Mouse (Mus musculus) liver, embryonic 15.5 days (tissue): Measurements from ENCODE around the gene Olfr535. TPM values are rescaled to one million over a fixed set of nuclear protein-coding genes. Genes with fewer than 3 reads are reported as not detected.
"Not testable (repeated sequence)": the region's sequence is repeated elsewhere in the genome, so short reads cannot be mapped to it uniquely, and the experiment has no call there.

Experiments
- ATAC-seq: fragments of 200-750 bp; cut with Nextera tagmentation; 2 replicates; pipeline ENCODE4 v1.8.0; 2017; ENCODE audit warnings: moderate number of reproducible peaks, mild to moderate bottlenecking, moderate library complexity; ENCODE audit not compliant: insufficient read depth
- H3K27ac ChIP-seq: fragments of 300-500 bp; sonication (generic); replicated peaks from 2 replicates; pipeline ENCODE4 v1.5.1; 2015; ENCODE audit warnings: mild to moderate bottlenecking, inconsistent platforms
- H3K27me3 ChIP-seq: fragments of 300-500 bp; sonication (generic); 2 replicates; pipeline ENCODE4 v1.6.1; 2015; ENCODE audit warnings: mild to moderate bottlenecking, inconsistent platforms
- H3K36me3 ChIP-seq: fragments of 300-500 bp; sonication (generic); replicated peaks from 2 replicates; pipeline ENCODE4 v1.6.1; 2015; ENCODE audit warnings: moderate library complexity, mild to moderate bottlenecking, inconsistent platforms
- H3K4me1 ChIP-seq: fragments of 300-500 bp; sonication (generic); replicated peaks from 2 replicates; pipeline ENCODE4 v1.6.1; 2015; ENCODE audit warnings: inconsistent platforms
- H3K4me2 ChIP-seq: fragments of 300-500 bp; sonication (generic); 2 replicates; pipeline ENCODE4 v1.6.1; 2015; ENCODE audit warnings: moderate library complexity, mild to moderate bottlenecking, inconsistent platforms
- H3K4me3 ChIP-seq: fragments of 300-500 bp; sonication (generic); replicated peaks from 2 replicates; pipeline ENCODE4 v1.5.1; 2015; ENCODE audit warnings: mild to moderate bottlenecking, inconsistent platforms
- H3K9ac ChIP-seq: fragments of 300-500 bp; sonication (generic); 2 replicates; pipeline ENCODE4 v1.6.1; 2015; ENCODE audit warnings: moderate library complexity, mild to moderate bottlenecking, inconsistent platforms
- H3K9me3 ChIP-seq: fragments of 300-500 bp; sonication (generic); replicated peaks from 2 replicates; pipeline ENCODE4 v1.6.1; 2016; ENCODE audit warnings: inconsistent platforms
- WGBS: fragments of 180-500 bp; shearing (Covaris S2); methylation state at CpG from one replicate; pipeline ENCODE4 v1.1.7; 2015; ENCODE audit warnings: mixed read lengths; ENCODE audit not compliant: insufficient replicate concordance; 5-methylcytosine and 5-hydroxymethylcytosine counted together
- polyA plus RNA-seq: library from polyadenylated mRNA; unstranded; fragments of >200 nt; fragmentation: Nextera tagmentation; extraction: Ambion mirVana; gene quantifications from 2 replicates; pipeline ENCODE4 v1.2.1, GENCODE M21; 2015

Olfr535 gene
- polyA plus RNA-seq: not detected in 2 replicates

DNA sequence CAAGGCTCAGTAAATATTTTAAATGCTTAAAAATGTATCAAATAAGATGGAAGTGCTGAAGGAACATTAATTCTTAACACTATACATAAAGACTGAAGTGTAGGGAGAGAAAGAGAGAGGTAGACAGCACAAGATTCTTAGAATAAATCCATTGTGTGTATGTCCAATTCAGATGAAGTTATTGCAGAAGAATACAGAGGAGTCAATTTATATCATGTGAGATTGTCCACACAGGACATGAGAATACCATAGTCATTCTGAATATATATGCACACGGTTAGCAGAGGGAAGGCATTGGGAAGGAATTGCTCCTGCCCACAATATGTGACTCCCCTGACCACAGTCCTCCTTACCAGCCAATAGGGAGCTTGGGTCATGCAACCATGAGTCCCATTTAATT, at the start of gene Olfr535:
TSS of gene Olfr535 (plus strand) at position 301 of the 400 bp plus-strand sequence.
- H3K4me3 ChIP-seq: no peak within 1 kb of the TSS
- no peaks in the 10 kb centered on the region for H3K27me3 ChIP-seq
- H3K4me1 ChIP-seq: no peaks in the 10 kb centered on the region
- no peak for ATAC-seq
- WGBS: 62% methylated on average over 1 of the region's 1 CpGs
- no peak within 1 kb of the TSS for H3K4me2 ChIP-seq
- no peaks in the 10 kb centered on the region for H3K9me3 ChIP-seq
- H3K9ac ChIP-seq: no peak within 1 kb of the TSS
- H3K36me3 ChIP-seq: no peaks in the 10 kb centered on the region
- no peak within 1 kb of the TSS for H3K27ac ChIP-seq

DNA sequence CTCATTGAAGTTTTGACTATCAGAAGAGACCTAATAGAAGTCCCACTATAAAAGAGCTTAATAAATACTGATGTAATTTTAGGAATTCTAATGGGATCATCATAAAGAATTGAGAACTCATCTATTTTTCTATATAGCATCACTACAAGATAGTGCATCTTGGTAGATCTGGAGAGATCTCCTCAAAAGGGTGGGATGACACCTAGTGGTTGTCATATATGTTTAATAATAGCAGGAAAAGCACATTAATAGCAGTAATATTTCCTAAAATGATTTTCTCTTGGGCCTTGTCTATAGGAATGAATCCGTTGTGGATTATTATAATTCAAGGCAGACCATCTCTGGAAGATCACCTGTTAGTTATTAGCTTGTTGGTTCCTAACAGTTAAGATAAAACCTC, 40.9 kb upstream of the Olfr535 start:
- 56% methylated on average over 1 of the region's 1 CpGs for WGBS
- H3K9me3 ChIP-seq: no peaks in the 10 kb centered on the region

DNA sequence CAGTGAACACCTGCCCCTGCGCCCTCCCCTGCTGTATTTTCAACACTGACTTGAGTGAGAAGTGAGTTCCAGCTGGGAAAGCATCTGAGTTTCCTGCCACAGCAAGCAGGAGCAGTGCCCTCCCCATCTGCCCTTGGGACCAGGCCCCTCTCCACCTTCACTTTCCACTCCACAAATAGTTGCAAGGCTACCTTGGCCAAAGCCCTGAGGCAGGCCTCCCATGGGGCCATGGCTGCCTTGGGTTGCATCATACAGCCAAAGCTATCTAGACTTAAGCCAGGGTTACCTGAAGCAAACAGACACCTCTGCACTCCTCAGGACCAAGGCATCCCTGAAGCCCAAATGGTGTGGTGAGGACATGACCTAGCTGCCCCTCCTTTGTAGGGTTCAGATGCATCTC, 20.9 kb upstream of the Olfr535 start, which contains the start of gene Olfr533:
TSS of gene Olfr533 (plus strand) at position 301 of the 400 bp plus-strand sequence.
- H3K4me2 ChIP-seq, H3K27me3 ChIP-seq, H3K4me1 ChIP-seq, ATAC-seq, H3K4me3 ChIP-seq, H3K36me3 ChIP-seq, H3K27ac ChIP-seq, H3K9me3 ChIP-seq, H3K9ac ChIP-seq: not testable (repeated sequence)
- WGBS: 40% methylated on average over 1 of the region's 1 CpGs

More for the DNA sequence above, 40.9 kb upstream of the Olfr535 start:
- Histone ChIP-seq H3K4me1 (no peaks in the 10 kb centered on the region), H3K27me3 (no peaks in the 10 kb centered on the region), H3K36me3 (no peaks in the 10 kb centered on the region), H3K4me2 (no peak overlapping the region), H3K4me3 (no peak overlapping the region), H3K9ac (no peak overlapping the region), H3K27ac (no peak overlapping the region)
- no peak for ATAC-seq

DNA sequence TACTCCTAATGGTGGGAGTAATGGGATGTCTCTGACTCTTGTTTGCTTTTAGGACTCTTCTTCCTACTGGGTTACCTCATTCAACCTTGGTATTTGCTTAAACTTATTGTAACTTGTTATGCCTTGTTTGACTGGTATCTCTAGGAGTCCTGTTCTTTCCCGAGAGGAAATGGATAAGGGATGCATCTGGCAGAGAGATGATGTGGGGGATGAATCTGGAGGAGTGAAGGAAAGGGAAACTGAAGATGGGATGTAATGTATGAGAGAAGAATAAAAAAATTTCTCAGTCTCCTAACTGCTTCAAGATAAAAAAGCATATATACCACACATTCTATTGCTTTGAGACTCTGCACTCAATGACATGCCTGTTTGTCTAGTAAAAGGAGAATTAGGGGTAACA, 6.1 kb upstream of the Olfr535 start:
- Histone ChIP-seq H3K4me3 (no peak overlapping the region), H3K9ac (no peak overlapping the region), H3K36me3 (no peaks in the 10 kb centered on the region), H3K4me2 (no peak overlapping the region), H3K9me3 (no peaks in the 10 kb centered on the region), H3K27ac (no peak overlapping the region), H3K4me1 (no peaks in the 10 kb centered on the region), H3K27me3 (no peaks in the 10 kb centered on the region)
- WGBS: 42% methylated on average over 1 of the region's 1 CpGs
- ATAC-seq: no peak

DNA sequence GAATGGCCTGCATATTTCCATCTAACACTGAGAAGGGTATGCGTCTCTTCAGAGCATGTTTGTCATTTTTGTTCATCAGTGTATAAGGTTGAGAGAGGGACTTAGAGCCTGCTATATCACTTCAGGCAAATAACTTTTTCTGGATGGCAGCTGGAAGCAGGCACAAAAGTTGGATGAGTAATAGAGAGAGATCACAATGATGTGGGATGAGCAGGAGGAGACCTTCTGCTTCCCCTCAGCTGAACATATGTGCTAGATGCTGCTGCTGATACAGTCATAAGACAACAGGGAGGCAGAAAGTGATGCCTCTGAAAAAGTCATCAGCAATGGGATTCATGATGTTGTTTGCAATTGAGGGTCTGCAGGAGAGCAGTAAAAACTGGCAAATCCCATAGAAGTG, 5.3 kb upstream of the Olfr535 start:
- no peaks in the 10 kb centered on the region for H3K36me3 ChIP-seq
- ATAC-seq: no peak
- no peaks in the 10 kb centered on the region for H3K27me3 ChIP-seq
- H3K9me3 ChIP-seq: no peaks in the 10 kb centered on the region
- H3K27ac ChIP-seq: no peak overlapping the region
- no peaks in the 10 kb centered on the region for H3K4me1 ChIP-seq
- no peak overlapping the region for H3K4me2 ChIP-seq
- no peak overlapping the region for H3K4me3 ChIP-seq
- no peak overlapping the region for H3K9ac ChIP-seq
- WGBS: 76% methylated on average over 1 of the region's 1 CpGs

DNA sequence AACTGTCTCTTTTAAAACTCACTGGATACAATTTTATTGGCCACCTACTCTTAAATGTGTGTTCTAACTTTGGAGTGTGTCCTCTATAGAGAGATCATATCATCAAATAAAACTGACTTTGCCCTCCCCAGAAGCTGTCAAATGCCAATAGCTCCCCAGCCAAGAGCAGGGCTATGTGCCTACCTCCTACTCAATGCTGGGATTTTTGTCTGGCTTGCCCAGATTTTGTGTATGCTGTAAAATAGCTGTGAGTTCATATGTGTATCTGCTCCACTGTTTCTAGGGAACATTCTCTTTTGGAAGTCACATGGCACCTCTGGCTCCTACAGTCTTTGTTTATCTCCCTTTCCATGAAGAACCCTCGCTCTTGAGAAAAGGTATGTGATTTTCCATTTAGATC, 5.0 kb downstream of the Olfr535 start:
- Histone ChIP-seq H3K4me1 (no peaks in the 10 kb centered on the region), H3K9me3 (no peaks in the 10 kb centered on the region), H3K27ac (no peak overlapping the region), H3K27me3 (no peaks in the 10 kb centered on the region), H3K36me3 (no peaks in the 10 kb centered on the region), H3K9ac (no peak overlapping the region), H3K4me3 (no peak overlapping the region), H3K4me2 (no peak overlapping the region)
- no peak for ATAC-seq
- 64% methylated on average over 1 of the region's 1 CpGs for WGBS

DNA sequence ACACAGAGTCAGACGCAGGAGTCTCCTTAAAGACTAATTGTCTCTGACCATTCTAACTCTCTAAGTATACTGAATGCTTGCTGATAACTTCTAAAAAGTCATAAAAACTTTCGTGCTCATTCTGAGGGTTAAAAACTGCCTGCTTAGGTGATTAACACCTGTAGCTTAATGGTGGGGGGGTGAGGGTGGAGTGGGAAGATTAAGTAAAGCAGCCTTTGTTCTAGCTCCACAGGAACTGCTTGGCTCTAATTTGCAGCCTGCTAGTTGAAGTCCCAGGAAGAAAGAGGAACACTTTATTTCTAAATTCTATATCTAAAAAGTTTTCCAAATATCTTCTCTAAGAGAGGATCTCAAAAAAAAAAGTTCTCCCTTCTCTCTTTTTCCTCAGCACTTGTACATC, 10.2 kb downstream of the Olfr535 start:
- no peaks in the 10 kb centered on the region for H3K27me3 ChIP-seq
- no peak overlapping the region for H3K27ac ChIP-seq
- no peak overlapping the region for H3K4me2 ChIP-seq
- H3K9ac ChIP-seq: no peak overlapping the region
- ATAC-seq: no peak
- H3K4me3 ChIP-seq: no peak overlapping the region
- H3K9me3 ChIP-seq: no peaks in the 10 kb centered on the region
- 22% methylated on average over 2 of the region's 2 CpGs for WGBS
- no peaks in the 10 kb centered on the region for H3K4me1 ChIP-seq
- H3K36me3 ChIP-seq: no peaks in the 10 kb centered on the region

DNA sequence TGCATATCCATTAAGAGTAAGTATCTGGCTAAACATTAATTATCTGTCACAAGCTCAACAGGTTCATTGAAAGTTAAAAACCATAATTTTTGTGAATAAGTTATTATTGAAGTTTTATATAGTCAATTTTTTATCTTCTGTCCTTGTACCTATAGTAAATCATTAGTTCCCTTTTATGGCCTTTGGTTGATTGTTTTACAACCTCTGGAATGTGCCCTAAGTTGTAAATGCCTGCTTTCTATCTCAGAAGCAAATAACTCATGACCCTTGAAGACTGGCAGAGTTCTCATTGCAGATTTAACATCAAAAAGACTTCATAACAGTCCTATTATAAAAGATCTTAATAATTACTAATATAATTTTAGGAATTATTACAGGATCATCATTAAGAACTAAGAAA, 10.7 kb downstream of the Olfr535 start:
- no peak overlapping the region for H3K4me3 ChIP-seq
- H3K4me2 ChIP-seq: no peak overlapping the region
- ATAC-seq: no peak
- no peaks in the 10 kb centered on the region for H3K27me3 ChIP-seq
- H3K27ac ChIP-seq: no peak overlapping the region
- H3K4me1 ChIP-seq: no peaks in the 10 kb centered on the region
- no peak overlapping the region for H3K9ac ChIP-seq
- H3K9me3 ChIP-seq: no peaks in the 10 kb centered on the region
- no peaks in the 10 kb centered on the region for H3K36me3 ChIP-seq

DNA sequence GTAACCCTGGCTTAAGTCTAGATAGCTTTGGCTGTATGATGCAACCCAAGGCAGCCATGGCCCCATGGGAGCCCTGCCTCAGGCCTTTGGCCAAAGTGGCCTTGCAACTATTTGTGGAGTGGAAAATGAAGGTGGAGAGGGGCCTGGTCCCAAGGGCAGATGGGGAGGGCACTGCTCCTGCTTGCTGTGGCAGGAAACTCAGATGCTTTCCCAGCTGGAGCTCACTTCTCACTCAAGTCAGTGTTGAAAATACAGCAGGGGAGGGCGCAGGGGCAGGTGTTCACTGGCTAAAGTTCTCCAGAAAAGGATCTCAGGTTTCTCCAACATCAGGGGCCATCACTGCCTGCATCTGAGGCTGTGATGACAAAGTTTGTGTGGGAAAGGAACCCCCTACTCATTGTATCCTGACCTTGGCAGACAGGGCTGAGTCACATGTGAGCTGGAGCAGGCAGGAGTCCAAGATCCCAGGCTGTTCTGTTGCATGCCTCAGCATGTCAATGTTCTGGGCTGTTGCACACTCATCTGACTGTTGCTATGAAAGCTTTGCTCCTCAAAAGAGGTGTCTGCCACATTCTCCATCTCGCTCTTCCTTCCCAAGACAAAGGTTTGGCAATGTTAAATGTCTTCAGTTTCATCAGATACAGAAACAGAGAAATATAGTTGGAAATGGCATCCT, 23.5 kb downstream of the Olfr535 start, which contains the start of gene Olfr536:
TSS of gene Olfr536 (minus strand) at position 51 of the 676 bp plus-strand sequence.
- ATAC-seq, H3K4me3 ChIP-seq, H3K9ac ChIP-seq, H3K36me3 ChIP-seq, H3K4me1 ChIP-seq, H3K27ac ChIP-seq, H3K9me3 ChIP-seq, H3K4me2 ChIP-seq, H3K27me3 ChIP-seq: not testable (repeated sequence)
- 31% methylated on average over 2 of the region's 2 CpGs for WGBS

DNA sequence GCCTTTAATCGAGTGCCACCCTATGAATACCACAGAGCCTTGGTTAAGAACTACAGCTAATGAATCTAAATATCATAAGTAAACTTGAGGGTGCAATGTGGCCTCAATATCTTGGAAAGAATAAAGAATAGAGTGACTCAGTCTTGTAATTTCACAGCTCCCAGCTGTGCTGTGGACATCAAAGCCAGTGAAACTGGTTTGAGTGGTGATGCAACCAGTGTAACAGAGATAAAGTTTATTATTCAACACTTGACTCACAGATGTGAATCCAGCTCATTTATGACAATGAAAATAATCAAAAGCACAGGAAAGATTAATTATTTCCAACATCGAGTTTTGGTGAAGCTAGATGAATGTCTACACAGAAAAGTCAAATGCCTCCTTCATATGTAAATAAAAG, 55.7 kb downstream of the Olfr535 start:
- H3K27me3 ChIP-seq: no peaks in the 10 kb centered on the region
- 38% methylated on average over 2 of the region's 2 CpGs for WGBS
- H3K4me2 ChIP-seq: no peak overlapping the region
- no peak overlapping the region for H3K9ac ChIP-seq
- no peaks in the 10 kb centered on the region for H3K36me3 ChIP-seq
- ATAC-seq: no peak
- H3K4me3 ChIP-seq: no peak overlapping the region
- H3K9me3 ChIP-seq: no peaks in the 10 kb centered on the region
- no peak overlapping the region for H3K27ac ChIP-seq
- H3K4me1 ChIP-seq: no peaks in the 10 kb centered on the region
